In genomic region chr3:96581771-96582515, GRCm38 (mm10) we compare ENCODE assay signal across 24 mouse cellular contexts. TPM values are rescaled to one million over a fixed set of nuclear protein-coding genes. Genes with fewer than 3 reads are reported as not detected.
DNase-seq lines count a peak whose midpoint lies in the region; ATAC-seq lines count a peak whose summit lies in the region.
"Had no signal": no experiment of that assay in that cellular context is flagged by ENCODE, and none has a peak within 500 bp of the region (broad histone marks: within the 10 kb centered on the region; RNA-seq: fewer than 3 reads in every experiment).

No protein-coding gene starts in this region.

- peaks cover 4% of the 10 kb centered on the region; the same call in 1 of the 2 replicates for H3K36me3 ChIP-seq in heart, embryonic 12.5 days
- H3K36me3 ChIP-seq: embryonic facial prominence, embryonic 12.5 days; embryonic facial prominence, embryonic 15.5 days; forebrain, embryonic 15.5 days; hindbrain, embryonic 12.5 days; hindbrain, embryonic 15.5 days had no signal

- peaks cover 32% of the 10 kb centered on the region for H3K4me1 ChIP-seq in heart, embryonic 12.5 days (replicated peaks)

- no peak overlapping the region for H3K27ac ChIP-seq in heart, embryonic 12.5 days (ENCODE audit: poor library complexity, severe bottlenecking)
- H3K27ac ChIP-seq: embryonic facial prominence, embryonic 12.5 days; embryonic facial prominence, embryonic 15.5 days; forebrain, embryonic 15.5 days; heart, embryonic 13.5 days; hindbrain, embryonic 12.5 days; hindbrain, embryonic 15.5 days had no signal

- peak; percentile 91 for DNase-seq in heart, adult 11 months
- peak; percentile 40 for DNase-seq in testis, postnatal 10 days (ENCODE audit: low spot score)
- DNase-seq in testis, postnatal 14 days (ENCODE audit: low spot score): no peak
- peak; percentile 21 for DNase-seq in R1 (ENCODE audit: low read depth, low spot score)
- DNase-seq in spleen, adult 18-20 months: no peak
- DNase-seq: adrenal gland, adult 2 months; adrenal gland, postnatal 14 days; B cell, adult 2 months; cerebellum, adult 11 months; cerebellum, adult 2 months; cerebellum, adult 9-11 months; cerebellum, postnatal 25 days; gastrocnemius, postnatal 10 days; gastrocnemius, postnatal 36 days; kidney, adult 18-20 months had no signal

- H3K4me3 ChIP-seq in heart, embryonic 12.5 days: no peak overlapping the region
- H3K4me3 ChIP-seq: embryonic facial prominence, embryonic 12.5 days; embryonic facial prominence, embryonic 15.5 days; forebrain, embryonic 15.5 days; heart, embryonic 13.5 days; hindbrain, embryonic 12.5 days; hindbrain, embryonic 15.5 days had no signal

- H3K9ac ChIP-seq in heart, embryonic 12.5 days: no peak overlapping the region
- H3K9ac ChIP-seq: embryonic facial prominence, embryonic 12.5 days; embryonic facial prominence, embryonic 15.5 days; forebrain, embryonic 15.5 days; heart, embryonic 13.5 days; hindbrain, embryonic 12.5 days; hindbrain, embryonic 15.5 days had no signal

- H3K27me3 ChIP-seq in heart, embryonic 12.5 days (replicated peaks): no peaks in the 10 kb centered on the region
- H3K27me3 ChIP-seq: CH12.LX; embryonic facial prominence, embryonic 12.5 days; embryonic facial prominence, embryonic 15.5 days; forebrain, embryonic 15.5 days; heart, embryonic 13.5 days; hindbrain, embryonic 15.5 days; Patski had no signal

- no peak overlapping the region for H3K4me2 ChIP-seq in heart, embryonic 12.5 days
- H3K4me2 ChIP-seq: embryonic facial prominence, embryonic 12.5 days; embryonic facial prominence, embryonic 15.5 days; forebrain, embryonic 15.5 days; heart, embryonic 13.5 days; hindbrain, embryonic 12.5 days; hindbrain, embryonic 15.5 days had no signal

- WGBS in heart, embryonic 12.5 days: 83% methylated on average over 16 of the region's 16 CpGs

- no peak for ATAC-seq in heart, embryonic 12.5 days (ENCODE audit: insufficient number of reproducible peaks, low FRiP score)
- ATAC-seq: forebrain, embryonic 15.5 days; Patski had no signal

- no peaks in the 10 kb centered on the region for H3K9me3 ChIP-seq in heart, embryonic 12.5 days (replicated peaks)
- H3K9me3 ChIP-seq: embryonic facial prominence, embryonic 12.5 days; embryonic facial prominence, embryonic 15.5 days; forebrain, embryonic 15.5 days; heart, embryonic 13.5 days; hindbrain, embryonic 12.5 days; hindbrain, embryonic 15.5 days had no signal

RNA-seq across cellular contexts. Expression of gene Gm16253, which starts 5.2 kb away (rescaled TPM):
- 1.6 and 2.4 TPM in 2 replicates for polyA plus RNA-seq in heart, embryonic 12.5 days (2016; fragmentation: Nextera tagmentation; extraction: Ambion mirVana)
- polyA plus RNA-seq: adrenal gland, adult 2 months; cerebellum, adult 2 months had no signal

RNA-seq across cellular contexts. Expression of gene Polr3gl, which starts 12.0 kb away (rescaled TPM):
- polyA plus RNA-seq in heart, embryonic 12.5 days (2016; fragmentation: Nextera tagmentation; extraction: Ambion mirVana): 39.2 and 39.3 TPM in 2 replicates

RNA-seq across cellular contexts. Expression of gene Ankrd34a, which starts 14.5 kb away (rescaled TPM):
- polyA plus RNA-seq in heart, embryonic 12.5 days (2016; fragmentation: Nextera tagmentation; extraction: Ambion mirVana): 9.2 and 9.5 TPM in 2 replicates

RNA-seq across cellular contexts. Expression of gene Lix1l, which starts 19.0 kb away (rescaled TPM):
- 5.1 and 5.2 TPM in 2 replicates for polyA plus RNA-seq in heart, embryonic 12.5 days (2016; fragmentation: Nextera tagmentation; extraction: Ambion mirVana)

RNA-seq across cellular contexts. Expression of gene Txnip, which starts 24.2 kb away (rescaled TPM):
- polyA plus RNA-seq in heart, embryonic 12.5 days (2016; fragmentation: Nextera tagmentation; extraction: Ambion mirVana): 144 and 150 TPM in 2 replicates

Comparison
In these comparisons a context has a peak if more than half of its experiments do, and no peak if none do; other contexts are left out.
1. DNase-seq: peak in heart, adult 11 months (single experiment), testis, postnatal 10 days (single experiment) and R1 (single experiment); none in testis, postnatal 14 days (single experiment) and spleen, adult 18-20 months (0 of 2).